Mouse (Mus musculus) midbrain, embryonic 12.5 days (tissue): ENCODE data around the gene Prr5. TPM values are rescaled to one million over a fixed set of nuclear protein-coding genes. Genes with fewer than 3 reads are reported as not detected.

Experiments used
- ATAC-seq: fragments of 200-750 bp; cut with Nextera tagmentation; 2 replicates; pipeline ENCODE4 v1.8.0; 2017; ENCODE audit warnings: low read depth, moderate TSS enrichment, moderate library complexity; ENCODE audit not compliant: low FRiP score
- H3K27ac ChIP-seq: fragments of 300-500 bp; sonication (generic); replicated peaks from 2 replicates; pipeline ENCODE4 v1.5.1; 2016; ENCODE audit warnings: mild to moderate bottlenecking
- H3K27me3 ChIP-seq: fragments of 300-500 bp; sonication (generic); 2 replicates; pipeline ENCODE4 v1.6.1; 2016; ENCODE audit warnings: mild to moderate bottlenecking
- H3K36me3 ChIP-seq: fragments of 300-500 bp; sonication (generic); 2 replicates; pipeline ENCODE4 v1.6.1; 2016
- H3K4me1 ChIP-seq: fragments of 300-500 bp; sonication (generic); 2 replicates; pipeline ENCODE4 v1.6.1; 2016
- H3K4me2 ChIP-seq: fragments of 300-500 bp; sonication (generic); replicated peaks from 2 replicates; pipeline ENCODE4 v1.6.1; 2016; ENCODE audit warnings: mild to moderate bottlenecking, moderate library complexity
- H3K4me3 ChIP-seq: fragments of 300-500 bp; sonication (generic); 2 replicates; pipeline ENCODE4 v1.5.1; 2016; ENCODE audit warnings: mild to moderate bottlenecking
- H3K9ac ChIP-seq: fragments of 300-500 bp; sonication (generic); replicated peaks from 2 replicates; pipeline ENCODE4 v1.6.1; 2016; ENCODE audit warnings: mild to moderate bottlenecking, moderate library complexity
- H3K9me3 ChIP-seq: fragments of 300-500 bp; sonication (generic); 2 replicates; pipeline ENCODE4 v1.6.1; 2016; ENCODE audit warnings: mild to moderate bottlenecking
- WGBS: fragments of 180-500 bp; shearing (Covaris S2); methylation state at CpG from one replicate; pipeline ENCODE4 v1.1.7; 2016; 5-methylcytosine and 5-hydroxymethylcytosine counted together
- polyA plus RNA-seq: library from polyadenylated mRNA; unstranded; fragments of >200 nt; fragmentation: Nextera tagmentation; extraction: Ambion mirVana; gene quantifications from 2 replicates; pipeline ENCODE4 v1.2.1, GENCODE M21; 2016

Gene Prr5
- polyA plus RNA-seq, 1 experiment from 2014 or later: 13.9 TPM

DNA sequence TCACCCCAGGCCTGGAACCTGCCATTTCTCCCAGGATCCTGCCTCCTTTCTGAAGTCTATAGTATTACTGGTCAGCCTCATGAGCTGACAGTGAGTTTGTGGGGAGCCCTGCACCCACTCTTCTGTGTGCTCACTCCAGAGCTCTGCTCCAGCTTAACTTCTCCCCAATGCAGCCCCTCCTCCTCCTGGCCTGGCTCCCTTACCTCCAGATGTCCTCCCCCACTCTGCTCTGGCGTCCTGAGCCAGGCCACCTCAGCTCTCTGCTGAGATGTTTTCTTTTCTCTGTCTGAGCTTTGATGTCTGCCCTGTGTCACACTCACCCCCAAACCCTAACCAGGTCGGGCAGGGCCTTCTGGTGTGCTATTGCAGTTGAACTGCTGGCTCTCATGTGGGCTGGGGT lies 74.9 kb downstream of the Prr5 start:
- no peak overlapping the region for H3K4me2 ChIP-seq
- no peaks in the 10 kb centered on the region for H3K36me3 ChIP-seq
- ATAC-seq: no peak
- H3K27ac ChIP-seq: no peak overlapping the region
- WGBS: 19% methylated on average over 2 of the region's 2 CpGs
- H3K9ac ChIP-seq: no peak overlapping the region
- H3K27me3 ChIP-seq: no peaks in the 10 kb centered on the region
- no peaks in the 10 kb centered on the region for H3K9me3 ChIP-seq
- H3K4me1 ChIP-seq: no peaks in the 10 kb centered on the region
- H3K4me3 ChIP-seq: no peak overlapping the region

DNA sequence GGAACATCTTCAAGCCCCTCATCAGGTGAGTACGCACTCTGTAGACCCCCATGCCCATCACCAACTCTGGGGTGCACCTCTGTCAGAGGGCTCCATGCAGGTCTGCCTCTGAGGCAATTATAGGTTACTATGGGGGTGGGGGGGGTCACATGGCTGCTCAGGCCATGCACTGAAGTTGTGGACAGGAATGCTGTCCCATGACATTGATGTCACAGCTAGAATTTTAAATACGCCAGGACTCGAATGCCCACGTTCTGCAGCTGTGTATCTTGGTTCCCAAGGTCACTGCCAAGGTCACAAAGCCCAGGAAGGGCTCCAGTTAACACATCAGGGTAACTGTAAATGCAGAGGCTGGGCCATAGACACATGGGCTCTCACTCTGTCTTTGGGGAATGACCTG lies 76.4 kb downstream of the Prr5 start:
- Histone ChIP-seq H3K4me3 (no peak overlapping the region), H3K9ac (no peak overlapping the region), H3K36me3 (no peaks in the 10 kb centered on the region), H3K4me2 (no peak overlapping the region), H3K4me1 (no peaks in the 10 kb centered on the region), H3K27me3 (no peaks in the 10 kb centered on the region), H3K27ac (no peak overlapping the region), H3K9me3 (no peaks in the 10 kb centered on the region)
- WGBS: 91% methylated on average over 4 of the region's 4 CpGs
- no peak for ATAC-seq

Other genes starting within 250 kb of the Prr5 start
- gene Shisal1, start 222.5 kb upstream of the Prr5 start, polyA plus RNA-seq: 10.5 and 13.2 TPM in 2 replicates
- 51.7 and 52.4 TPM in 2 replicates for gene Rtl6, start 111.8 kb upstream of the Prr5 start, polyA plus RNA-seq
- gene Arhgap8, start 50.4 kb downstream of the Prr5 start, polyA plus RNA-seq: 0.69 and 1.4 TPM in 2 replicates
- gene Phf21b, start 186.4 kb downstream of the Prr5 start, polyA plus RNA-seq: 21.6 and 22.3 TPM in 2 replicates